Mouse (Mus musculus): ENCODE data around the gene Sult1a1. TPM values are rescaled to one million over a fixed set of nuclear protein-coding genes. Genes with fewer than 3 reads are reported as not detected.

Sult1a1 gene
- polyA plus RNA-seq (2017; shearing (Covaris generic)): 1.4 TPM

DNA sequence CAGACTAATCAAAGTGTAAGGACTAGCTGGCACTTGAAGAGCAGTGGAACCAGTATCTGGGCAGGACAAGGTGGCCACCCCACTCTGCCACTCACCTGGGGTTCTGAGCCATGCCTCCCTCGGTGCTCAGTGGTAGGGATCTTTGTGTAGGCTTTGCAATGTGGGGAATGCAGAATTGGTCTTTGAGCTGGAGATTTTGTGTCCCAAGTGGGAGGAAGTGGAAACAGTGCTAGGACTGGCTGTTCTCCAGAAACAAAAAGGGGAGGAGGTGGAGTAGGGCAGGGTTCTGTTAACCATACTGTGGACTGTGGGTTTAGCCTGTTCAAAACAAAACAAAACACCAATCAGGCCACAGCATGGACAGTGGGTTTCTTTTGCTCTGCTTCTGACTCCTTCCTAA lies at the start of gene Sult1a1:
Gene Sult1a1 (minus strand): TSS at position 226 of the 400 bp plus-strand sequence.

GRCm38 (mm10) chr7:126707442-126708174 lies 31.4 kb upstream of the Sult1a1 start, which contains the start of gene Coro1a:
Coro1a (minus strand) TSS chr7:126707787.

GRCm38 (mm10) chr7:126695631-126696207 lies 19.5 kb upstream of the Sult1a1 start, which contains the start of gene Slx1b:
Slx1b (minus strand) TSS chr7:126695784.

DNA sequence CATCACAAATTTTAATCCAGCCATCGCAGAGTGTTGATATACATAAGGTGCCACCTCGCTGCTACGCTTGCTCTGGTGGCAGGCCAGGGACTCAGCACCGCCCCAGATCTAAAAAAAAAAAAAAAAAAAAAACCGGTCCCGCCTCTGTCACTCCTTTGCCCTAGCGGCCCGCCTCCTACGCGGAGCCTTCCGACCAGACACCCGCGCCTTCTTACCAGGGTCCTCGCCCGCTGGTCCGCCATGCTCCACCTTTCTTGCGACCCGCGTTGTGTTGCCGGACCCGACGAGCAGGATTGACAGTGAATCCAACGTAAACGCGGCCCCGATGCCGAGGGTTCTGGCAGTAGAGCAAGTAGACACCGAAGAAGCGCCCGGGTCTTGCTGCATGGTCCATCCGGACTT lies 19.0 kb upstream of the Sult1a1 start, which contains the start of gene Bola2:
Gene Bola2 (plus strand): TSS at position 192 of the 402 bp plus-strand sequence.

GRCm38 (mm10) chr7:126649231-126650051 lies 26.8 kb downstream of the Sult1a1 start, which contains the start of gene Sgf29:
Sgf29 (plus strand) TSS chr7:126649309.

DNA sequence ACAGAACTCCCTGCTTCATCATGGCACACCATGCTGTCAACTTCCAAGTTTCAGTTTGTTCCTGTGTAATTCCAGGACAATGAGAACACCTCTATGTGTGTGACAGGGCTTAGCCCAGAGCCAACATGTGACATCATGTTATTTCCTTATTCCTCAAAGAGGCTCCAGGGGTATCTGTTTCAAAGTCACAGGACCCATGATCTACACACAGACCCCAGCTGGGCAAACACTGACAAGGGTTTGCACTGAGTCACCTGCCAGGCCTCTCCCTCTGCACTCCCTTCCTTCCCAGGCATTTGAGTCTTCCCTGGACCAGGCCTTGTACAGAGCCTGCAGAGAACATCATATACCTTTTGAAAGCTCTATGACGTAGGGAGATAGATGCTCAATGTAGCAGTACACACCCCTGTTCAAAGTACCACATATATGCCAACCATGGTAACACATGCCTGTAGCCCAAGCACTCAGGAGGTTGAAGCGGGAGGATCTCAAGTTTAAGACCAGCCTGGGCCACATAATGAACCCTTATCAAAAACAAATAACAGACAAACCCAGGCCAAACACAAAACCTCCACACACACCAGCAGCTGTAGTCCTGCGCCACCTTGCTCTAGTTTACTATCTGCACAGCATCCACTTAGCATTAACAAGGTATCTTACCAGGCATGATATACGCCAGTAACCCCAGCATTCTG lies 45.3 kb downstream of the Sult1a1 start, which contains the start of gene Nupr1:
Gene Nupr1 (minus strand): TSS at position 38 of the 695 bp plus-strand sequence.

Other genes starting within 250 kb of the Sult1a1 start
- 62.9 TPM for gene Rabep2, start 247.7 kb downstream of the Sult1a1 start, polyA plus RNA-seq (2017; shearing (Covaris generic))
- gene Atp2a1, start 213.3 kb downstream of the Sult1a1 start, polyA plus RNA-seq (2017; shearing (Covaris generic)): 0.50 TPM
- 32.4 TPM for gene Sh2b1, start 201.0 kb downstream of the Sult1a1 start, polyA plus RNA-seq (2017; shearing (Covaris generic))
- 143 TPM for gene Tufm, start 189.1 kb downstream of the Sult1a1 start, polyA plus RNA-seq (2017; shearing (Covaris generic))
- 25.6 TPM for gene Atxn2l, start 173.0 kb downstream of the Sult1a1 start, polyA plus RNA-seq (2017; shearing (Covaris generic))
- gene Eif3c, start 110.0 kb downstream of the Sult1a1 start, polyA plus RNA-seq (2017; shearing (Covaris generic)): 238 TPM
- gene Apobr, start 91.5 kb downstream of the Sult1a1 start, polyA plus RNA-seq (2017; shearing (Covaris generic)): 3.2 TPM
- 109 TPM for gene Cln3, start 90.6 kb downstream of the Sult1a1 start, polyA plus RNA-seq (2017; shearing (Covaris generic))
- not detected for gene Il27, start 81.5 kb downstream of the Sult1a1 start, polyA plus RNA-seq (2017; shearing (Covaris generic))
- not detected for gene Nupr1, start 45.6 kb downstream of the Sult1a1 start, polyA plus RNA-seq (2017; shearing (Covaris generic))
- 132 TPM for gene Sgf29, start 27.1 kb downstream of the Sult1a1 start, polyA plus RNA-seq (2017; shearing (Covaris generic))
- 153 TPM for gene Bola2, start 19.0 kb upstream of the Sult1a1 start, polyA plus RNA-seq (2017; shearing (Covaris generic))
- gene Slx1b, start 19.4 kb upstream of the Sult1a1 start, polyA plus RNA-seq (2017; shearing (Covaris generic)): 10.8 TPM
- 3,709 TPM for gene Coro1a, start 31.4 kb upstream of the Sult1a1 start, polyA plus RNA-seq (2017; shearing (Covaris generic))
- 37.7 TPM for gene Mapk3, start 83.2 kb upstream of the Sult1a1 start, polyA plus RNA-seq (2017; shearing (Covaris generic))
- 1.9 TPM for gene Gdpd3, start 89.9 kb upstream of the Sult1a1 start, polyA plus RNA-seq (2017; shearing (Covaris generic))
- gene Ypel3, start 100.5 kb upstream of the Sult1a1 start, polyA plus RNA-seq (2017; shearing (Covaris generic)): 201 TPM
- 4.0 TPM for gene Tbx6, start 105.1 kb upstream of the Sult1a1 start, polyA plus RNA-seq (2017; shearing (Covaris generic))
- 333 TPM for gene Ppp4c, start 116.1 kb upstream of the Sult1a1 start, polyA plus RNA-seq (2017; shearing (Covaris generic))
- not detected for gene Fam57b, start 121.2 kb upstream of the Sult1a1 start, polyA plus RNA-seq (2017; shearing (Covaris generic))
- gene 4930451I11Rik, start 155.2 kb upstream of the Sult1a1 start, polyA plus RNA-seq (2017; shearing (Covaris generic)): not detected
- gene Doc2a, start 171.0 kb upstream of the Sult1a1 start, polyA plus RNA-seq (2017; shearing (Covaris generic)): not detected
- 10.6 TPM for gene Hirip3, start 185.5 kb upstream of the Sult1a1 start, polyA plus RNA-seq (2017; shearing (Covaris generic))
- 113 TPM for gene Ino80e, start 185.9 kb upstream of the Sult1a1 start, polyA plus RNA-seq (2017; shearing (Covaris generic))
- gene Taok2, start 208.3 kb upstream of the Sult1a1 start, polyA plus RNA-seq (2017; shearing (Covaris generic)): 53.3 TPM
- 58.9 TPM for gene Tmem219, start 246.5 kb upstream of the Sult1a1 start, polyA plus RNA-seq (2017; shearing (Covaris generic))